Mouse (Mus musculus) ES-E14 (cell line): ENCODE measurements around the gene Frmpd1.
A peak's percentile ranks its signal among the peaks of the same experiment; 100 is the strongest.

Experiments
- HCFC1 ChIP-seq: IDR thresholded peaks from 2 replicates; pipeline ENCODE4 v1.6.1; 2012; ENCODE audit warnings: low read length, inconsistent platforms, borderline replicate concordance; ENCODE audit not compliant: insufficient read depth
- MAFK ChIP-seq: IDR thresholded peaks from 2 replicates; pipeline ENCODE4 v1.6.1; 2014; ENCODE audit warnings: mild to moderate bottlenecking, low read depth, low read length, inconsistent platforms; ENCODE audit not compliant: insufficient read depth
- ZC3H11A ChIP-seq: IDR thresholded peaks from 2 replicates; pipeline ENCODE4 v1.6.1; 2012; ENCODE audit warnings: low read depth, mild to moderate bottlenecking, inconsistent platforms, low read length, borderline replicate concordance

GRCm38 (mm10) chr4:45320159-45320816 is 135.6 kb downstream of the Frmpd1 start:
- TF ChIP-seq ZC3H11A = no peak
- peak; percentile 60; the same call in 1 of the 2 replicates for TF ChIP-seq HCFC1
- no peak for TF ChIP-seq MAFK
